Mouse (Mus musculus) urinary bladder, postnatal 25 days (tissue): ENCODE data around the gene Slit3.

Source experiments
- DNase-seq: peaks from one replicate; pipeline ENCODE4 v3.0.0; 2022; ENCODE audit warnings: low spot score

Gene Slit3

GRCm38 (mm10) chr11:35305111-35305510 is 184.1 kb downstream of the Slit3 start:
- DNase-seq, result no peak

- DNase-seq, result no peak
These were observed 184.9 kb downstream of the Slit3 start for GRCm38 (mm10) chr11:35305910-35306309.

- DNase-seq, result no peak
These were observed 185.9 kb downstream of the Slit3 start for GRCm38 (mm10) chr11:35306922-35307321.

- DNase-seq, result no peak
These were observed 187.0 kb downstream of the Slit3 start for GRCm38 (mm10) chr11:35307992-35308391.

GRCm38 (mm10) chr11:35315449-35316028 is 194.5 kb downstream of the Slit3 start:
- DNase-seq, result no peak

- no peak for DNase-seq
These were observed 196.2 kb downstream of the Slit3 start for GRCm38 (mm10) chr11:35317221-35317620.

GRCm38 (mm10) chr11:35317775-35318432 is 196.9 kb downstream of the Slit3 start:
- no peak for DNase-seq

GRCm38 (mm10) chr11:35318433-35319020 is 197.5 kb downstream of the Slit3 start:
- no peak for DNase-seq

GRCm38 (mm10) chr11:35320518-35320917 is 199.5 kb downstream of the Slit3 start:
- no peak for DNase-seq

GRCm38 (mm10) chr11:35324397-35324796 is 203.4 kb downstream of the Slit3 start:
- no peak for DNase-seq

GRCm38 (mm10) chr11:35325131-35325995 is 204.3 kb downstream of the Slit3 start:
- DNase-seq, result no peak

GRCm38 (mm10) chr11:35326346-35326745 is 205.3 kb downstream of the Slit3 start:
- no peak for DNase-seq

GRCm38 (mm10) chr11:35327899-35328298 is 206.9 kb downstream of the Slit3 start:
- no peak for DNase-seq

GRCm38 (mm10) chr11:35331476-35331875 is 210.5 kb downstream of the Slit3 start:
- DNase-seq, result no peak

GRCm38 (mm10) chr11:35336558-35336957 is 215.5 kb downstream of the Slit3 start:
- DNase-seq, result no peak

- DNase-seq, result no peak
These were observed 216.5 kb downstream of the Slit3 start for GRCm38 (mm10) chr11:35337493-35337892.

GRCm38 (mm10) chr11:35337927-35338819 is 217.1 kb downstream of the Slit3 start:
- no peak for DNase-seq

- DNase-seq, result no peak
These were observed 219.7 kb downstream of the Slit3 start for GRCm38 (mm10) chr11:35340752-35341151.

GRCm38 (mm10) chr11:35342486-35342885 is 221.5 kb downstream of the Slit3 start:
- no peak for DNase-seq

GRCm38 (mm10) chr11:35345696-35346480 is 224.9 kb downstream of the Slit3 start:
- DNase-seq, result no peak

GRCm38 (mm10) chr11:35348099-35348498 is 227.1 kb downstream of the Slit3 start:
- no peak for DNase-seq
